Mouse (Mus musculus) ES-E14 (cell line): ENCODE results near the gene Cnih4. TPM values are rescaled to one million over a fixed set of nuclear protein-coding genes. Genes with fewer than 3 reads are reported as not detected.
A peak's percentile ranks its signal among the peaks of the same experiment; 100 is the strongest.

ENCODE experiments used
- DNase-seq: peaks from one replicate; pipeline ENCODE4 v3.0.0-alpha.2; 2013; ENCODE audit warnings: low read depth, low spot score
- H3K27ac ChIP-seq: 2 replicates; pipeline ENCODE4 v1.5.1; 2012; ENCODE audit warnings: low read depth, mild to moderate bottlenecking, low read length, moderate library complexity, mixed read lengths; ENCODE audit not compliant: poor library complexity, insufficient read depth, severe bottlenecking
- H3K36me3 ChIP-seq: 2 replicates; pipeline ENCODE4 v1.6.1; 2012; ENCODE audit warnings: mild to moderate bottlenecking, low read length, moderate library complexity, mixed read lengths; ENCODE audit not compliant: control insufficient read depth, poor library complexity, insufficient read depth, severe bottlenecking
- H3K4me1 ChIP-seq, 2 experiments: fragments of 150-350 bp in 1 of 2; sonication (generic) in 1 of 2; 2 replicates each; pipeline ENCODE4 v1.6.1; 2012; ENCODE audit warnings: low read length in 2 of 2, mild to moderate bottlenecking in 1 of 2, mixed read lengths in 1 of 2; ENCODE audit not compliant: control insufficient read depth in 2 of 2, insufficient read depth in 2 of 2, poor library complexity in 1 of 2
- H3K4me3 ChIP-seq, 2 experiments: fragments of 150-350 bp in 1 of 2; sonication (generic) in 1 of 2; 2 replicates each; pipeline ENCODE4 v1.5.1; 2012; ENCODE audit warnings: low read length in 2 of 2, low read depth in 1 of 2, mild to moderate bottlenecking in 1 of 2, mixed read lengths in 1 of 2; ENCODE audit not compliant: insufficient read depth in 1 of 2, poor library complexity in 1 of 2, severe bottlenecking in 1 of 2
- H3K9ac ChIP-seq: 2 replicates; pipeline ENCODE4 v1.6.1; 2012; ENCODE audit warnings: low read depth, mild to moderate bottlenecking, low read length, mixed read lengths; ENCODE audit not compliant: poor library complexity, insufficient read depth, severe bottlenecking
- H3K9me3 ChIP-seq: fragments of 150-350 bp; sonication (generic); 2 replicates; pipeline ENCODE4 v1.6.1; 2012; ENCODE audit warnings: low read depth, mild to moderate bottlenecking, low read length; ENCODE audit not compliant: control insufficient read depth, insufficient read depth
- CHD2 ChIP-seq: IDR thresholded peaks from 2 replicates; pipeline ENCODE4 v1.6.1; 2014; ENCODE audit warnings: mild to moderate bottlenecking, low read depth, low read length, inconsistent platforms
- HCFC1 ChIP-seq: IDR thresholded peaks from 2 replicates; pipeline ENCODE4 v1.6.1; 2012; ENCODE audit warnings: low read length, inconsistent platforms, borderline replicate concordance; ENCODE audit not compliant: insufficient read depth
- MAFK ChIP-seq: IDR thresholded peaks from 2 replicates; pipeline ENCODE4 v1.6.1; 2014; ENCODE audit warnings: mild to moderate bottlenecking, low read depth, low read length, inconsistent platforms; ENCODE audit not compliant: insufficient read depth
- ZC3H11A ChIP-seq: IDR thresholded peaks from 2 replicates; pipeline ENCODE4 v1.6.1; 2012; ENCODE audit warnings: low read depth, mild to moderate bottlenecking, inconsistent platforms, low read length, borderline replicate concordance
- ZNF384 ChIP-seq: IDR thresholded peaks from 2 replicates; pipeline ENCODE4 v1.6.1; 2012; ENCODE audit warnings: low read depth, low read length, inconsistent platforms
- in situ Hi-C, 2 experiments: fragments of 600-800 bp; cut with MboI; formaldehyde crosslinking; loops; one replicate each; pipeline ENCODE4 v1.15.1; 2025; ENCODE audit warnings: low sequenced_read_pairs in 2 of 2, inconsistent platforms in 1 of 2; ENCODE audit not compliant: unreplicated experiment in 2 of 2
- total RNA-seq: library from RNA; depleted of rRNA; stranded (reverse); fragments of 300-350 nt; gene quantifications from 2 replicates; pipeline ENCODE4 v1.2.3, GENCODE M21; 2012

Cnih4 gene
- total RNA-seq, 1 experiment = 101 TPM

GRCm38 (mm10) chr1:181188925-181189324 is 44.4 kb downstream of the Cnih4 start:
- Histone ChIP-seq H3K36me3 (peaks cover 47% of the 10 kb centered on the region), H3K27ac (no peak overlapping the region), H3K9me3 (no peaks in the 10 kb centered on the region; the same call in 1 of the 2 replicates), H3K4me1 (no peaks in the 10 kb centered on the region), H3K9ac (no peak overlapping the region), H3K4me3 (no peak overlapping the region)
- TF ChIP-seq ZNF384 (no peak), ZC3H11A (no peak), HCFC1 (no peak), MAFK (no peak), CHD2 (no peak)
- DNase-seq = no peak
- in situ Hi-C loops = no loop called here

DNA sequence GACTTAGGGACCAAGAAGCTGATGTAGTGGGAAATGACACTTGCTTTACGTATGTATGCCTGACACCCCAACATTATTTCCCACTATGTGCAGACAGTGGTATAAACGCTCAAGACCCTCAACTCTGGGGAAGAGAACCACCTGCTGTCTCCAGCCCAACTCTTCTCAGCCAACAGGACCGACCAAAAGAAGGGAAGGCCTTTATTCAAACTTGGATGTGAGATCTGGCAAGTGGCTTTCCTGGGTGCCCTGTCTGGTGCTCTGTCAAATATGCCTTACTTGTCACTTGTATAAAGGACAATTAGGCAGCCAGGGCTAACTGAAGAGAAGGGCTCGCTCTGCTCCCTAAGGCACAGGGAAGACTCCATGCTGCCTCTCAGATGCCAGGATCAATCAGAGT is 55.0 kb downstream of the Cnih4 start:
- peaks cover 24% of the 10 kb centered on the region for H3K36me3 ChIP-seq
- in situ Hi-C loops = no loop called here
- H3K9ac ChIP-seq = no peak overlapping the region
- H3K4me1 ChIP-seq = no peaks in the 10 kb centered on the region
- DNase-seq = no peak
- H3K4me3 ChIP-seq = no peak overlapping the region
- H3K9me3 ChIP-seq = no peaks in the 10 kb centered on the region
- H3K27ac ChIP-seq = no peak overlapping the region
- TF ChIP-seq ZC3H11A (no peak), MAFK (no peak), ZNF384 (no peak), CHD2 (no peak), HCFC1 (no peak)

DNA sequence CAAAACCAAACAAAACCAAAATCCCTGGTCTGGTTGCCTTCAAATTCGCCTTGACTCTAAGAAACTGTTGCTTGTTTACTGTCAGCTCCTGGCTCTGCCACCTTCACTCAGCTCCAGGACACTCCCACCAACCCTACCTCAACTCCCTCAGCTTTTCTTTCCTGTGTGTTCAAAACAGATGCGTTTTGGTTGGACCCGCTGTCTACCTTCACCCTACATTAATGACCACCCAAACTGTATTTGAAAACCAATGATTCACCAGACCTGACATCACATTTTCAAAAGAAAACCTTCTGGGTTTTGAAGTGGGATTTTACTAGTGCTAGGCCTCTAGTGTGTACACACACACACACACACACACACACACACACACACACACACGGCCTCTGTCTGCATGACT is 65.7 kb downstream of the Cnih4 start:
- Histone ChIP-seq H3K4me3 (peak overlapping the region; percentile 75 to 97), H3K9ac (peak overlapping the region; percentile 86), H3K36me3 (peaks cover 2% of the 10 kb centered on the region; the same call in 1 of the 2 replicates), H3K9me3 (no peaks in the 10 kb centered on the region), H3K4me1 (no peaks in the 10 kb centered on the region; a peak in 2 of 4 replicates), H3K27ac (no peak overlapping the region)
- no peak for DNase-seq
- TF ChIP-seq ZNF384 = no peak
- in situ Hi-C loops = no loop called here

DNA sequence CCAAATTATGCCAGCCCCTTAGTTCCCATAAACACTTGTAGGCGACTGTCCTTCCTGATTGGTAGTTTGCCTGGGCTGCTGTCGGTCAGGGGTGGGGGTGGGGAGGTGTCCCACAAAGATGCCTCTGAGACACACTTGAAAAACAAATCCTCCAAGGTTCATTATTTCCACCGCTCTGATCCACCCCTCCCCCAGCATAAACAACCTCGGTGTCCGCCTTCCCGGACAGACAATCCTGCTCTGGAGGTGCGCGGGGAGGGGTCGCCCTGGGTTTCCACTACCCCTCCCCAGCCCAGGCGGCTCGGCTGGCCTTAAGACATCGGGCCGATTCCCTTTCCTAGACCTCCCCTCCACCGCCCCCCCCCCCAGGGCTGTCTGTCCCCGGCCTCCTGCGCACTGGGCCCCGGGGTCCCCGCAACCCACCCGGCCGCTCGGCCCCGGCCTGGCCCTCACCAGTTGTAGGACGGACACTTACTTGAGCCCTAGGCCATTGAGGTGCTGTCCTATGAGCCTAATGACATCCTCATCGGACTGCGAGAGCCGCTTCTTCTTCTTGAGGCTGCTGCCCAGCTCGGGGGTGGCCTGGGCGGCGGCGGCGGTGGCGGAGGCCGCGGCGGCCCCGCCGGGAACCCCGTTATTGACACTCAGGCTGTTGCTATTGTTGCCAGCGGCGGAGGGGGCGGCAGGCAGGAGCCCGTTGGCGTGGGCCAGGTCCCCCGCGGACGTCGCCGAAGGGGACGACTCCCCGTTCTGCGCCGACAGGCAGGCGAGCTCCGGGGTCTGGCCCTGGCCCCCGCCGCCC is 66.3 kb downstream of the Cnih4 start:
- no peak for DNase-seq
- peak overlapping the region; percentile 86 for H3K9ac ChIP-seq
- no peak overlapping the region; the same call in 1 of the 2 replicates for H3K27ac ChIP-seq
- peaks cover 0 to under 1% of the 10 kb centered on the region in 2 experiments; a peak in 2 of 4 replicates for H3K4me1 ChIP-seq
- peaks cover 2% of the 10 kb centered on the region; the same call in 1 of the 2 replicates for H3K36me3 ChIP-seq
- H3K9me3 ChIP-seq = no peaks in the 10 kb centered on the region
- in situ Hi-C loops = no loop called here
- peak overlapping the region; percentile 75 to 97 for H3K4me3 ChIP-seq
- TF ChIP-seq HCFC1 (no peak), MAFK (no peak)
